ENCODE assay signal across 29 mouse cellular contexts in the genomic region with DNA sequence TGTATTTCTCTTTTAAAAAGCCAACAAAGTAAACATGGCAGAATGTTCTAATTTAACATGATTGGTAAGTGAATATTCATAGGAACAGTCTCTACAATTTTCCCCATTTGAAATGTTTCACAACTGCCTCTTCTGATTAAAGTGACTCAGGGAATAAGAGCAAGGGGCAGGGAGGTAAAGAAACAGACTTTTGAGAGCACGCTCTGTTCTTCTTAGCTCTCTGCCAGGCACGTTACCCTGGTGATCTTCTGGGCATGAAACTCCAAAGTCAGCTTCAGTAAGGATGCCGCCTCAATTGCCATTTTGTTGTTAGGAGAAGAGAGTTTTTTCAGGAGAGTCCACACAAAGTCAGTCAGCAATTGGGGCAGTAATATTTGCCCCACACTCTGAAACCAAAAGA. TPM values are rescaled to one million over a fixed set of nuclear protein-coding genes. Genes with fewer than 3 reads are reported as not detected.
DNase-seq lines count a peak whose midpoint lies in the region; ATAC-seq and TF ChIP-seq lines count a peak whose summit lies in the region.
"Had no signal": no experiment of that assay in that cellular context is flagged by ENCODE, and none has a peak within 500 bp of the region (broad histone marks: within the 10 kb centered on the region; RNA-seq: fewer than 3 reads in every experiment).

No protein-coding gene starts in this region.

- 0 out of 2 replicates have a peak, but pooled peaks have one; percentile 38 for ATAC-seq in hindbrain, postnatal 0 days
- ATAC-seq in hindbrain, embryonic 13.5 days (ENCODE audit: low FRiP score), result no peak
- ATAC-seq in lung, postnatal 0 days, result peak; percentile 72
- no peak for ATAC-seq in megakaryocyte-erythroid progenitor cell, adult 5-6 weeks (replicated peaks; ENCODE audit: low FRiP score, low TSS enrichment, poor library complexity, severe bottlenecking)

- TF ChIP-seq POLR2A in brain, embryonic 14.5 days (IDR thresholded peaks at IDR 0.05; ENCODE audit: borderline replicate concordance, extremely low read depth, insufficient read depth, insufficient read length, poor library complexity, severe bottlenecking), result no peak

- H3K4me2 ChIP-seq in hindbrain, postnatal 0 days (ENCODE audit: low read depth, low read length), result no peak overlapping the region
- no peak overlapping the region for H3K4me2 ChIP-seq in hindbrain, embryonic 13.5 days
- H3K4me2 ChIP-seq in lung, postnatal 0 days (replicated peaks; ENCODE audit: low read depth, low read length), result no peak overlapping the region
- H3K4me2 ChIP-seq: heart, embryonic 11.5 days; hindbrain, embryonic 12.5 days; limb, embryonic 12.5 days; liver, embryonic 13.5 days; neural tube, embryonic 13.5 days; stomach, embryonic 15.5 days had no signal

- no peaks in the 10 kb centered on the region for H3K27me3 ChIP-seq in hindbrain, postnatal 0 days (ENCODE audit: insufficient read depth, low read length)
- H3K27me3 ChIP-seq in hindbrain, embryonic 13.5 days, result no peaks in the 10 kb centered on the region
- H3K27me3 ChIP-seq in lung, postnatal 0 days (replicated peaks; ENCODE audit: insufficient read depth, low read length), result no peaks in the 10 kb centered on the region
- H3K27me3 ChIP-seq: hindbrain, embryonic 12.5 days; limb, embryonic 12.5 days; liver, embryonic 13.5 days; neural tube, embryonic 13.5 days; stomach, embryonic 15.5 days had no signal

- DNase-seq in hindbrain, postnatal 0 days (ENCODE audit: low spot score), result peak; percentile 49
- DNase-seq in lung, postnatal 0 days (ENCODE audit: low spot score), result peak; percentile 74
- DNase-seq in lung, postnatal 10 days, result no peak
- DNase-seq in NIH3T3 (ENCODE audit: low read depth), result peak; percentile 17
- peak; percentile 11 for DNase-seq in brain, embryonic 14.5 days (ENCODE audit: low read depth)
- DNase-seq: adrenal gland, adult 8-10 months; B cell, adult 2 months; cerebellum, adult 11 months; cerebellum, postnatal 14 days; embryo, embryonic 11 days; heart, postnatal 10 days; kidney, adult 9 months; kidney, postnatal 36 days; liver, embryonic 13.5 days; right cerebral cortex, postnatal 25 days had no signal

- H3K36me3 ChIP-seq in hindbrain, postnatal 0 days (ENCODE audit: insufficient read depth, low read length), result no peaks in the 10 kb centered on the region
- H3K36me3 ChIP-seq in hindbrain, embryonic 13.5 days, result no peaks in the 10 kb centered on the region
- H3K36me3 ChIP-seq in lung, postnatal 0 days (ENCODE audit: insufficient read depth, low read length), result no peaks in the 10 kb centered on the region
- H3K36me3 ChIP-seq: hindbrain, embryonic 12.5 days; limb, embryonic 12.5 days; liver, embryonic 13.5 days; midbrain, embryonic 10.5 days; neural tube, embryonic 13.5 days; stomach, embryonic 15.5 days had no signal

- H3K9me3 ChIP-seq in hindbrain, postnatal 0 days (ENCODE audit: low read length), result no peaks in the 10 kb centered on the region
- H3K9me3 ChIP-seq in hindbrain, embryonic 13.5 days, result no peaks in the 10 kb centered on the region
- no peaks in the 10 kb centered on the region for H3K9me3 ChIP-seq in lung, postnatal 0 days (ENCODE audit: low read length)
- H3K9me3 ChIP-seq: hindbrain, embryonic 12.5 days; limb, embryonic 12.5 days; liver, embryonic 13.5 days; midbrain, embryonic 10.5 days; neural tube, embryonic 13.5 days; stomach, embryonic 15.5 days had no signal

- WGBS in hindbrain, postnatal 0 days, result 38% methylated on average over 3 of the region's 3 CpGs
- WGBS in hindbrain, embryonic 13.5 days, result 72% methylated on average over 3 of the region's 3 CpGs
- 61% methylated on average over 3 of the region's 3 CpGs for WGBS in lung, postnatal 0 days

- H3K4me1 ChIP-seq in hindbrain, postnatal 0 days (ENCODE audit: insufficient read depth, low read length), result no peaks in the 10 kb centered on the region
- no peaks in the 10 kb centered on the region for H3K4me1 ChIP-seq in hindbrain, embryonic 13.5 days (replicated peaks)
- no peaks in the 10 kb centered on the region for H3K4me1 ChIP-seq in lung, postnatal 0 days (ENCODE audit: insufficient read depth, low read depth, low read length)
- H3K4me1 ChIP-seq: hindbrain, embryonic 12.5 days; limb, embryonic 12.5 days; liver, embryonic 13.5 days; midbrain, embryonic 10.5 days; neural tube, embryonic 13.5 days; stomach, embryonic 15.5 days had no signal

- peak; percentile 76 for TF ChIP-seq EP300 in lung, postnatal 0 days (IDR thresholded peaks at IDR 0.05)

- H3K9ac ChIP-seq in hindbrain, postnatal 0 days (replicated peaks; ENCODE audit: low read length), result no peak overlapping the region
- no peak overlapping the region for H3K9ac ChIP-seq in hindbrain, embryonic 13.5 days
- H3K9ac ChIP-seq in lung, postnatal 0 days (replicated peaks; ENCODE audit: low read depth), result no peak overlapping the region
- H3K9ac ChIP-seq: hindbrain, embryonic 12.5 days; limb, embryonic 12.5 days; liver, embryonic 13.5 days; neural tube, embryonic 13.5 days; stomach, embryonic 15.5 days had no signal

- H3K27ac ChIP-seq in hindbrain, postnatal 0 days, result no peak overlapping the region
- H3K27ac ChIP-seq in hindbrain, embryonic 13.5 days, result no peak overlapping the region
- H3K27ac ChIP-seq in lung, postnatal 0 days (ENCODE audit: low read length), result no peak overlapping the region
- H3K27ac ChIP-seq: hindbrain, embryonic 12.5 days; limb, embryonic 12.5 days; liver, embryonic 13.5 days; midbrain, embryonic 10.5 days; neural tube, embryonic 13.5 days; stomach, embryonic 15.5 days had no signal

- TF ChIP-seq CTCF in hindbrain, postnatal 0 days (IDR thresholded peaks at IDR 0.05; ENCODE audit: low read depth), result no peak
- TF ChIP-seq CTCF in lung, postnatal 0 days (IDR thresholded peaks at IDR 0.05), result no peak
- TF ChIP-seq CTCF in brain, embryonic 14.5 days (IDR thresholded peaks at IDR 0.05; ENCODE audit: borderline replicate concordance, extremely low read depth, insufficient read depth, insufficient read length), result no peak

- no peak overlapping the region for H3K4me3 ChIP-seq in hindbrain, postnatal 0 days (ENCODE audit: low read length)
- H3K4me3 ChIP-seq in hindbrain, embryonic 13.5 days, result no peak overlapping the region
- no peak overlapping the region for H3K4me3 ChIP-seq in lung, postnatal 0 days (ENCODE audit: low read depth, low read length)
- H3K4me3 ChIP-seq: hindbrain, embryonic 12.5 days; limb, embryonic 12.5 days; liver, embryonic 13.5 days; midbrain, embryonic 10.5 days; neural tube, embryonic 13.5 days; stomach, embryonic 15.5 days had no signal

RNA-seq across cellular contexts. Expression of a gene that starts 25.1 kb away (rescaled TPM):
- total RNA-seq in hindbrain, postnatal 0 days (2014; rRNA removed), result not detected in 2 replicates
- polyA plus RNA-seq in hindbrain, postnatal 0 days (2015; fragmentation: Nextera tagmentation; extraction: Ambion mirVana), result not detected in 2 replicates
- polyA plus RNA-seq in hindbrain, embryonic 13.5 days (2015; fragmentation: Nextera tagmentation; extraction: Ambion mirVana), result not detected in 2 replicates
- not detected in 2 replicates for polyA plus RNA-seq in lung, postnatal 0 days (2015; fragmentation: Nextera tagmentation; extraction: Ambion mirVana)
- not detected in 2 replicates for polyA plus RNA-seq in brain, embryonic 14.5 days (2012; rRNA removed)
- not detected in 2 replicates for total RNA-seq in megakaryocyte-erythroid progenitor cell, adult 5-6 weeks (2014; fragmentation: Nextera tagmentation)
- total RNA-seq in megakaryocyte-erythroid progenitor cell, adult 5-6 weeks (2017), result not detected in 2 replicates
- total RNA-seq: adrenal gland, adult 8-10 months; gastrocnemius, adult 8-10 months; granulocyte monocyte progenitor cell, adult 5-6 weeks; heart, postnatal 10 days; left cerebral cortex, adult 18-20 months had no signal
- polyA plus RNA-seq: heart, embryonic 11.5 days; hindbrain, embryonic 12.5 days; intestine, embryonic 14.5 days; limb, embryonic 12.5 days; liver, embryonic 13.5 days; lung, embryonic 16.5 days; midbrain, embryonic 10.5 days; neural tube, embryonic 13.5 days; stomach, embryonic 15.5 days; thymus, postnatal 0 days had no signal

Comparison
In these comparisons a context has a peak if more than half of its experiments do, and no peak if none do; other contexts are left out.
1. ATAC-seq: peak in hindbrain, postnatal 0 days (single experiment) and lung, postnatal 0 days (single experiment); none in hindbrain, embryonic 13.5 days (single experiment) and megakaryocyte-erythroid progenitor cell, adult 5-6 weeks (single experiment).